Mouse (Mus musculus) C2C12 (cell line): ENCODE results near the gene Auts2. TPM values are rescaled to one million over a fixed set of nuclear protein-coding genes. Genes with fewer than 3 reads are reported as not detected.

ENCODE experiments used
- H3K27me3 ChIP-seq: one replicate; pipeline ENCODE4 v1.6.1; 2011; ENCODE audit not compliant: control insufficient read depth, insufficient read depth, insufficient read length
- H3K36me3 ChIP-seq: one replicate; pipeline ENCODE4 v1.6.1; 2011; ENCODE audit not compliant: control insufficient read depth, insufficient read depth
- H3K4me3 ChIP-seq: one replicate; pipeline ENCODE4 v1.5.1; 2011; ENCODE audit warnings: mild to moderate bottlenecking, control low read depth; ENCODE audit not compliant: poor library complexity, insufficient read depth, severe bottlenecking
- H3K79me2 ChIP-seq: one replicate; pipeline ENCODE4 v1.6.1; 2011; ENCODE audit not compliant: control insufficient read depth, insufficient read depth
- H3K79me3 ChIP-seq: one replicate; pipeline ENCODE4 v1.6.1; 2011; ENCODE audit warnings: low read depth, control low read depth
- H3ac ChIP-seq: one replicate; pipeline ENCODE3; 2011; ENCODE audit warnings: low read depth; ENCODE audit not compliant: control insufficient read depth, insufficient read length
- CEBPB ChIP-seq: IDR thresholded peaks from one replicate; pipeline ENCODE4 v1.6.1; 2011; ENCODE audit warnings: low read depth, mild to moderate bottlenecking, control low read depth, moderate library complexity
- CTCF ChIP-seq: IDR thresholded peaks from one replicate; pipeline ENCODE4 v1.5.1; 2011; ENCODE audit not compliant: control insufficient read depth, insufficient read depth, insufficient read length
- FOSL1 ChIP-seq: IDR thresholded peaks from one replicate; pipeline ENCODE4 v1.8.0; 2011; ENCODE audit warnings: mild to moderate bottlenecking, low read length; ENCODE audit not compliant: poor library complexity, insufficient read depth, severe bottlenecking
- MAX ChIP-seq: IDR thresholded peaks from one replicate; pipeline ENCODE4 v1.6.1; 2011; ENCODE audit warnings: mild to moderate bottlenecking, control low read depth
- MYOD1 ChIP-seq: IDR thresholded peaks from one replicate; pipeline ENCODE4 v1.6.1; 2011; ENCODE audit warnings: low read depth; ENCODE audit not compliant: control insufficient read depth, insufficient read length
- MYOG ChIP-seq: IDR thresholded peaks from one replicate; pipeline ENCODE4 v1.6.1; 2011; ENCODE audit not compliant: control insufficient read depth, insufficient read length; ENCODE audit errors: extremely low read depth
- USF1 ChIP-seq: IDR thresholded peaks from one replicate; pipeline ENCODE4 v1.6.1; 2011; ENCODE audit warnings: low read depth, mild to moderate bottlenecking, control low read depth, moderate library complexity
- polyA plus RNA-seq: library from polyadenylated mRNA; unstranded; fragments of >200 nt; fragmentation: generic; extraction: Trizol; gene quantifications from one replicate; pipeline ENCODE4 v1.2.1, GENCODE M21; 2012; ENCODE audit warnings: missing spikeins

Auts2 gene
- polyA plus RNA-seq, 1 experiment: 8.4 TPM

DNA sequence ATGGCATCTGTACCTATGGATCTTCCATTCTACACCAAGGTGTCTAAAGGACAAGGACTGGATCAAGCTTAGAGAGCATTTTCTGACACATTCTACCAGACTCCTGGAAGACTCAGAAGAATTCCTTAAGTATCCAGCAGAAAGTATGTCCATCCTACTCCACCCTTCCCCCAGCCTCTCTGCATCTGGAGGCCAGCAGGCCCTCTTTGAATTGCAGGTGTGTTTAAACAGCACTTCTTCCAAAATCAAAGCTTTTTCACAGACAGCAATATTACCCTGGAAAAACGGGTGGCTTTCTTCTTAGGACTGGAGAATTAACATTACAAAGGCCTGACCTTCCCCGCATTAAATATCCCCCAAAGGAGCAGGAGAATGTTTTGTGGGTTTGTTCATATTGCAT, 598.4 kb downstream of the Auts2 start:
- Histone ChIP-seq H3ac (no peak overlapping the region), H3K36me3 (no peaks in the 10 kb centered on the region), H3K4me3 (no peak overlapping the region), H3K27me3 (no peaks in the 10 kb centered on the region), H3K79me3 (no peaks in the 10 kb centered on the region), H3K79me2 (no peaks in the 10 kb centered on the region)
- no peak for TF ChIP-seq MAX
- TF ChIP-seq CTCF: no peak
- TF ChIP-seq USF1: no peak
- no peak for TF ChIP-seq CEBPB

DNA sequence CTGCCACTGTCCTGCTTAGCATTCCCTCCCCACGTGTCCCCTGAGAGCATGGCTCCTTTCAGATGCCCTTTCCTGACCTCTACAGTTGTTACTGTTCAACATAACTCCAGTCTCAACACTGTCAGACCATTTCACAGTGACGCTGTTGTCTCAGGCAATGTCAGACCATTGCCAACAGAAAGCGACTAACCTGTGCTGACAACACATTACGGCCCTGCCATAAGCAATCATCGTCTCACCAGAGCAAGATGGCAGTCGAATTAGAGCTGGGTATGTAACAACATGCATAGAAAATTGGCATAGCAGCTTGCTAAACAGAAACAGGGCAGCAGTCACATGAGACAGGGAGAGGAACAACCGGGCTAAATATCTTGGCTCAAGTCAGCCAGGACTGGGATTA, 614.4 kb downstream of the Auts2 start:
- Histone ChIP-seq H3K79me3 (no peaks in the 10 kb centered on the region), H3K27me3 (no peaks in the 10 kb centered on the region), H3ac (no peak overlapping the region), H3K79me2 (no peaks in the 10 kb centered on the region), H3K4me3 (no peak overlapping the region), H3K36me3 (no peaks in the 10 kb centered on the region)
- TF ChIP-seq USF1 (no peak), MYOD1 (no peak), FOSL1 (no peak), CTCF (no peak), CEBPB (no peak), MAX (no peak), MYOG (no peak)

GRCm38 (mm10) chr5:131922759-131923158, 620.4 kb downstream of the Auts2 start:
- H3ac ChIP-seq: no peak overlapping the region
- TF ChIP-seq USF1 (no peak), CTCF (no peak), CEBPB (no peak)
- H3K79me3 ChIP-seq: no peaks in the 10 kb centered on the region
- no peaks in the 10 kb centered on the region for H3K79me2 ChIP-seq
- no peaks in the 10 kb centered on the region for H3K27me3 ChIP-seq
- H3K4me3 ChIP-seq: no peak overlapping the region
- H3K36me3 ChIP-seq: no peaks in the 10 kb centered on the region

- Histone ChIP-seq H3ac (no peak overlapping the region), H3K79me3 (no peaks in the 10 kb centered on the region), H3K4me3 (no peak overlapping the region), H3K79me2 (no peaks in the 10 kb centered on the region), H3K36me3 (no peaks in the 10 kb centered on the region), H3K27me3 (no peaks in the 10 kb centered on the region)
- TF ChIP-seq USF1 (no peak), MYOG (no peak), FOSL1 (no peak), MYOD1 (no peak), CEBPB (no peak), CTCF (no peak), MAX (no peak)
Measured at GRCm38 (mm10) chr5:131922118-131922517, 621.0 kb downstream of the Auts2 start.

DNA sequence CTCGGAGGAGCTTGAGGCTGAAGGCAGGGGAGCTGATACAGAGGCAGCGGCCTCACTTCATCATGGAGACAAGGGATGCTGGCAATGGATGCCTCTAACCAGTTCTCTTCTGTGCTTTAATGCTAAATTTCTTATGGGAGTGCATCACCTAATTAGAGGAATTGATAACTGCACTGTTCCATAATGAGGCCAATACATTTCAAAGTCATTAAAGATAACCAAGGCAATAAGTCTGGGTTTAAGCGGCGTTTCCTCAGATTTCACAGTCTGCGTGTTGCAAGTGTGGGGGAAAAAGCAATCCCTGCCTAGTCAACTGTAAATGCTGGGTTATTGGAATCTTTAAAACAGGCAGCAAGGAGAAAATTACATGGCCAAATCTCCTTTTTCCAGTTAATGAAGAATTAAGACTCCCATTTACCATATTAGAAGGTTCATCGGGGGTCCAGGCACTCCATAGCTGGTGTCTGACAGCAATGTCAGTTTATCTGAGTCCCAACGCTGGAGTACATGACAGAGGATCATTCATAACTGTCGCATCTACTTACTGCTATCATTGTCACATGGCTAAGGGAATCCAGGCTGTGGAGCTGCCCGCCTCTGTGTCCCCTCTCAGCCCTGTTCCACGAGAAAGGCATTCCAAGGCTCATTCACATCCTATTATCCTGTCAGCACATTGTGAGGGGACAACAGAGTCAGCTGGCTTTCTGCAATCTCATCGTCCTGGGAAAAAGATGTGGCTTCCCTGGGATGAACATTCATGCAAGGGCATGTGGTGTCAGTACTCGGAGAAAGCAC, 623.0 kb downstream of the Auts2 start:
- Histone ChIP-seq H3K36me3 (no peaks in the 10 kb centered on the region), H3K79me3 (no peaks in the 10 kb centered on the region), H3K27me3 (no peaks in the 10 kb centered on the region), H3ac (no peak overlapping the region), H3K79me2 (no peaks in the 10 kb centered on the region), H3K4me3 (no peak overlapping the region)
- TF ChIP-seq CEBPB (no peak), MYOG (no peak), MYOD1 (no peak), CTCF (no peak), MAX (no peak), FOSL1 (no peak)

GRCm38 (mm10) chr5:131916791-131917403, 626.2 kb downstream of the Auts2 start:
- no peaks in the 10 kb centered on the region for H3K27me3 ChIP-seq
- no peak overlapping the region for H3K4me3 ChIP-seq
- no peaks in the 10 kb centered on the region for H3K79me3 ChIP-seq
- no peak for TF ChIP-seq MYOD1
- no peak for TF ChIP-seq CEBPB
- TF ChIP-seq USF1: no peak
- no peak for TF ChIP-seq MAX
- TF ChIP-seq MYOG: no peak
- no peak for TF ChIP-seq CTCF
- TF ChIP-seq FOSL1: no peak
- no peak overlapping the region for H3ac ChIP-seq
- H3K79me2 ChIP-seq: no peaks in the 10 kb centered on the region
- no peaks in the 10 kb centered on the region for H3K36me3 ChIP-seq
